Comparison of ENCODE assay signal across 9 mouse cellular contexts in genomic region chr17:34563354-34563753, GRCm38 (mm10).
"Had no signal": no experiment of that assay in that cellular context is flagged by ENCODE, and none has a peak within 500 bp of the region (broad histone marks: within the 10 kb centered on the region; RNA-seq: fewer than 3 reads in every experiment).

No protein-coding gene starts in this region.

- ATAC-seq: liver, embryonic 12.5 days had no signal

- DNase-seq: midbrain, embryonic 14.5 days; thymus, postnatal 36 days had no signal

- H3K27me3 ChIP-seq: kidney, embryonic 15.5 days; neural tube, embryonic 15.5 days had no signal

- H3K4me3 ChIP-seq: left cerebral cortex, adult 2 months; limb, embryonic 15.5 days; liver, embryonic 12.5 days; myocyte; neural tube, embryonic 15.5 days had no signal

- H3K9me3 ChIP-seq: kidney, embryonic 15.5 days; limb, embryonic 15.5 days; liver, embryonic 12.5 days; midbrain, embryonic 10.5 days; neural tube, embryonic 15.5 days had no signal

- H3K9ac ChIP-seq: kidney, embryonic 15.5 days; limb, embryonic 15.5 days; liver, embryonic 12.5 days; neural tube, embryonic 15.5 days had no signal

- H3K36me3 ChIP-seq: kidney, embryonic 15.5 days; limb, embryonic 15.5 days; liver, embryonic 12.5 days; midbrain, embryonic 10.5 days; neural tube, embryonic 15.5 days had no signal

- H3K27ac ChIP-seq: left cerebral cortex, adult 2 months; limb, embryonic 15.5 days; liver, embryonic 12.5 days; neural tube, embryonic 15.5 days had no signal
